Mouse (Mus musculus) Patski (cell line): ENCODE measurements around the gene Tbx19. TPM values are rescaled to one million over a fixed set of nuclear protein-coding genes. Genes with fewer than 3 reads are reported as not detected.

Source experiments
- ATAC-seq: fragments of 100-300 bp; one replicate; pipeline ENCODE4 v1.8.0; 2021
- CTCF ChIA-PET: fragments of 350-600 bp; sonication (Branson Sonifier 250); formaldehyde crosslinking; loops from one replicate; lab custom pipeline; 2022; ENCODE audit warnings: inconsistent platforms; lab: Charles Lee
- POLR2A ChIA-PET: fragments of 350-600 bp; sonication (Branson Sonifier 250); formaldehyde crosslinking; loops from one replicate; lab custom pipeline; 2022; ENCODE audit warnings: antibody characterized with exemption, inconsistent platforms; lab: Charles Lee
- DNase-seq: peaks from one replicate; pipeline ENCODE4 v3.0.0-alpha.2; 2011; ENCODE audit warnings: low read depth, low spot score
- H3K27me3 ChIP-seq: fragments of 371-371 bp; one replicate; pipeline ENCODE4 v1.5.1; 2021
- CTCF ChIP-seq: fragments of 100-300 bp; IDR thresholded peaks from one replicate; pipeline ENCODE4 v1.5.1; 2021
- in situ Hi-C: fragments of 300-500 bp; cut with MboI; formaldehyde crosslinking; loops from 3 replicates; pipeline ENCODE4 v1.11.1; 2018; ENCODE audit warnings: low pct_unique_long_range_greater_than_20kb, mixed read lengths
- polyA plus RNA-seq: library from polyadenylated mRNA; unstranded; gene quantifications from one replicate; pipeline ENCODE4 v1.2.3, GENCODE M21; 2021

Tbx19 gene
- polyA plus RNA-seq, 1 experiment from 2014 or later, result not detected

DNA sequence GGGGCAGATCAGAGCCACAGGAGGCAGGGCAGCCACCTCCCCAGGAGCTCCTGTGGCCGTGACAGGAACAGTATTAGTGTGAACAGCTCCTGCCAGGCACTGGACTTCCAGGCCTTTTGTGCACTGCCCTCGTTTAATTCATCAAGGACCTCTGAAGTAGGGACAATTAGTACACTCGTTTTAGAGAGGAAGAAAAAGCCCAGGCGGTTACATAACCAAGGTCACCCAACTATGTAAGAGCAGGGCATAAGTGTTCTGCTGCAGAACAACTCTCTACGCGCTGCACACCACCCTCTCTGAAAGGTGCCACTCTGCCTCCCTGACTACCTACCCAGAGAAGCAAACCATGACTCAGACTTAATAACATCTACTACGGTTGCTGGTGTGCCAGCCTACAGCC lies 24.5 kb upstream of the Tbx19 start:
- in situ Hi-C loops, result no loop called here
- no peak for DNase-seq
- no peak for TF ChIP-seq CTCF
- ATAC-seq, result no peak
- POLR2A ChIA-PET, result no interaction called here
- no peaks in the 10 kb centered on the region for H3K27me3 ChIP-seq
- CTCF ChIA-PET, result no interaction called here

DNA sequence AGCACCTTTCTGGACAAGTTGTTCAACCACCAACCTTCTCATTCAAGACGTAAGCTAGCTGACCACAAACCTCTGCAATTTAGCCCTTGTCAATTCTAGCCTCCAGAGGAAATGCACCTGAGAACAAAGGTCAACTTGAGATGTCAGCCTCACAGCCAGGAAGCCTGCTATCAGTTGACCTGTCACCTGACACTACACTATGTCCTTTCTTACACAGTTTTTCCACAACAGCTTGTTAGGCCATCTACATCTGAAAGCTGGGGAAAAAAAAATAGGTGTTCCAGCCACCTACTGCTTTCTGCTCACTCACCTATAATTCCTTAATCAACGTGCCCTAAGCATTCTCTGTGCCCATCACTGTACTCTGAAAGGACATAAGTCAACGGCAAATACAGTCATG lies 23.6 kb upstream of the Tbx19 start:
- in situ Hi-C loops, result no loop called here
- CTCF ChIA-PET, result no interaction called here
- no peak for DNase-seq
- no peak for TF ChIP-seq CTCF
- H3K27me3 ChIP-seq, result no peaks in the 10 kb centered on the region
- POLR2A ChIA-PET, result interaction anchor here (0.5 to 0.6 kb wide), 2 partner anchors 51 to 910 kb away, joined by 3 to 4 read pairs; no protein-coding TSS in a partner anchor
- no peak for ATAC-seq

DNA sequence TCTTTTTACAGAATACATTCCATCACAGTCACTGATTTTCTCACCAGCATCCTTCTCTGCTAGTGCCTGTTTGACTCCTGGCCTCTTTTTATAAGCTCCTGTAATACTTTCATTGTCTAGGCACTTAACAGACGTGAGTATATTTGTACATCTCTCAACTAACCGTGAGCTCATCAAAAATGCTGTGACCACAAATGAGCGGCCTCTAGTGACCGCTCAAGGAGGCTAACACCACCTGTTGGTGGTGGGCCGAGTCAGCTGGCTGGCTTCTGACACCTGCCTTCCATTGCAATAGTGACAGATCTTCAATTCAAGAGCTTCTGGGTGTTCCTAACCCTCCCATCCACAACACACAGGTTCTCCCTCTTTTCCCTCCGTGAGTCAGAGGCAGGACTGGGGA lies 22.8 kb upstream of the Tbx19 start:
- no peak for ATAC-seq

DNA sequence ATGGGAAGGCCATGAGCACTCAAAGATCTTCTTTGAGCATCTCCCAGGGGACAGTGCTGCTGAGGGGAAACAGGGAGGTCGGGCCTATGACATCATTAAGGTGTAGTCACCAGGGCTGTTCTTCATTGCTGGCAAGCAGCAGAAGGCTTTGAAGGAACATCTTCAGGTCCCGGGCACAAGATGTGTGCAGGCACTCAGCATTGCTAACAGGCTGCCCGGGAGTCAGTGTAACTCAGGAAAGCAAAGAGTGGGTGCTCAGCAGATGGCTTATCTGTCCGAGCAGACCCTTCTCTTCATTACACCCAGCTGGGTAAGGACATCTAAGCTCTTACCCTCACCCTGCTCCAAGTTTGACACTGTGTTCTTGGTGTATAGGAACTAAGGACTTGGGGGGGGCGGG lies 18.7 kb upstream of the Tbx19 start:
- TF ChIP-seq CTCF, result no peak
- DNase-seq (no peak), ATAC-seq (no peak)
- H3K27me3 ChIP-seq, result no peaks in the 10 kb centered on the region
- in situ Hi-C loops, result no loop called here
- CTCF ChIA-PET, result no interaction called here
- POLR2A ChIA-PET, result no interaction called here

More for the DNA sequence above, 22.8 kb upstream of the Tbx19 start:
- H3K27me3 ChIP-seq, result no peaks in the 10 kb centered on the region
- DNase-seq, result no peak
- TF ChIP-seq CTCF, result no peak
- POLR2A ChIA-PET, result no interaction called here
- in situ Hi-C loops, result no loop called here
- CTCF ChIA-PET, result no interaction called here

DNA sequence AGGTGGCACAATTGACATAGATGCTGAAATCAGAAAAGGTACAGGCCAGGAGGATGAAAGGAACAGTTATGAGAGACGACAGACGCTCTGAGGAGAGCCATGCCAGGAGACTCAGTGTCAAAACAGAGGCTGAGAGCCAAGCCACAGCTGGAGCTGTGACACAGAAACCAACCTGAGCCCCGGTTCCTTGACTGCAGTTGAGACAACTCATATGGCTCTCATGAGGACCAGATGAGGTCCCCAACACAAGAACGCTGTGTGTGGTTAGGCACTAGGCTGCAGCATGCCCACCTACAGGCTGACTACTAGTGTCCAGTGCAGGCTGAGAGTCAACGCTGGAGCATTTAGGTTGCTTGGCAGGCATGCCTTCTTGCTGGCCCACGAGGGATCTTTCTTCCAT lies 17.5 kb upstream of the Tbx19 start:
- no peaks in the 10 kb centered on the region for H3K27me3 ChIP-seq
- no peak for ATAC-seq
- in situ Hi-C loops, result no loop called here
- ChIA-PET POLR2A (no interaction called here), CTCF (no interaction called here)
- DNase-seq, result no peak
- TF ChIP-seq CTCF, result no peak

DNA sequence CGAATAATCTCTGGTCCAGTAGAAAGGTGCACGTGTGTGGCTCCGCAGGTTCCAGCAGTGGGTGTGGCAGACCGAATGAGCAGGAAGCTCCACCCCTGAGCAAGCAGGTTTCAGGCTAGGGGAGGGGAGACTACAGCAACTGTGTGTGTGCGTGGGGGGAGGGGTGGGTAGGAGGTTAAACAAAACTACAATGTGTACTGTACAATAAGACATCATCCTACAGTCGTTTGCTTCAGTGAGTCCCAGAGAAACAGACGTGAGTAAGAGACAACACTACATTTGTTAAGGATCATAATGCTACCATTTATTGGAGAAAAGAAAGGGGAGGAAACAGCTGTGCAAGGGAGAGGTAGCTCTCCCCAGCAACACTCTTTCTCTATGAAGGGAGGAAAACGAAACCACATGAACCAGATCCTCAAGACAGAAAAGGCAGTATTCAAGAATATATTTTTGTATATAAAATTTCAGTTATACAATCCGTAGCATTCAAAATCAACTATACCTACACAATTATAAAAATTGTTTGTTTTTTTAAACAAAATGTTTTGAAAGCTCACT lies 13.6 kb upstream of the Tbx19 start:
- ChIA-PET CTCF (no interaction called here), POLR2A (no interaction called here)
- TF ChIP-seq CTCF, result no peak
- ATAC-seq, result no peak
- no peak for DNase-seq
- no peaks in the 10 kb centered on the region for H3K27me3 ChIP-seq
- in situ Hi-C loops, result no loop called here

DNA sequence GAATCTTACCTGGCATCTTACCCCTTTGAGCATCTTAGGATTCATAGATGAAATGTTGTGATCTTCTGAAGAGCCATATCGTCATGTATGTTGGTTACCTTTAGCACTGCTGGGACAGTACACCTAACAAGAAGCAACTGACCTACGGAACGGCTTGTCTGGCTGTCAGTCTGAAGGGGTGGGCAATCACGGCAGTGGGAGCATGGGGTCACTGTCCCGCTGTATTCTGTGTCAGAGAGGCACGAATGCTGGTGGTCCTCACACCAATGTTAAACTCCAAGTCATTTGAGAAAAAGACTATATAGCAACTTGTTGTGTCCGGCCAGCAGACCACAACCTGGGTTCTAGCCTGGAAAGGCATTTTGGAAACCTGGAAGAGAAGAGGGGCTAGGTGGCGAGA lies 10.7 kb upstream of the Tbx19 start:
- in situ Hi-C loops, result no loop called here

DNA sequence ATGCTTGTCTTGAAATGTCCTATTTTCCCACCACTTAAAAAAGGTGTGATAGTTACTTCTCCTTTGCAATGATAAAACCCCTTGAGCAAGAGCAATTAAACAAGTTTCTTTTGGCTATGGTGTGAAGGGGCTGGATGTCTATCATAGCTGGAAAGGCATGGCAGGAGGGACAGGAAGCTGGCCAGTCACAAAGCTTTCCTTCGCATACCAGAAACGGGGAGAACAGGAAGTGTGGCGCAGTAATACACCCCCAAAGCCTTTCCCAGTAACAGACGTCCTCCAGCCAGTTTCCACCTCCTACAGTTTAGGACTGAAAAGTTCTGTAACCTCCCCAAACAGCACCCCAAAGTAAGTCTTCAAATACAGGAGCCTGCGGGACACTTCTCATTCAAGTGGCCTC lies 9.6 kb upstream of the Tbx19 start:
- DNase-seq (no peak), ATAC-seq (no peak)
- TF ChIP-seq CTCF, result no peak
- peaks cover 22% of the 10 kb centered on the region for H3K27me3 ChIP-seq
- ChIA-PET CTCF (no interaction called here), POLR2A (no interaction called here)
- in situ Hi-C loops, result no loop called here

More for the DNA sequence above, 10.7 kb upstream of the Tbx19 start:
- ChIA-PET CTCF (no interaction called here), POLR2A (no interaction called here)
- H3K27me3 ChIP-seq, result peaks cover 12% of the 10 kb centered on the region
- DNase-seq, result no peak
- no peak for TF ChIP-seq CTCF
- no peak for ATAC-seq

DNA sequence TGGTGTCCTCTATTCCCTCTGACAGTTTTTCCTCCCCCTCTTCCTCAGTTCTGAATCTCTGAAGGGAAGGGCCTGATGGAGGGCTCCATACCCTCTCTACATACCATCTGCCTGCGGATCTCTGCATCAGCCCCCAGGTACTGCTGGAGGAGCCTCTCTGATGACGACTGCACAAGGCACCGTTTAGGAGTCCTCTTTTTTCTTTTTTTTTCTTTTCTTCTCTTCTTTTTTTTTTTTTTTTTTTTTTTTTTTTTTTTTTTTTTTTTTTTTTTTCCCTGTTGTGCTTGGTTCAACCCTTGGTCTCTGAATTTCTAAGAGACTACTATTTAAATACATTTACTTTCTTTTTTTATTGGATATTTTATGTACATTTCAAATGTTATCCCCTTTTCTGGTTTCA lies 8.9 kb upstream of the Tbx19 start:
- no peak for DNase-seq
- in situ Hi-C loops, result no loop called here
- ATAC-seq, result no peak
- H3K27me3 ChIP-seq, result peaks cover 27% of the 10 kb centered on the region
- CTCF ChIA-PET, result no interaction called here
- no peak for TF ChIP-seq CTCF
- POLR2A ChIA-PET, result no interaction called here

DNA sequence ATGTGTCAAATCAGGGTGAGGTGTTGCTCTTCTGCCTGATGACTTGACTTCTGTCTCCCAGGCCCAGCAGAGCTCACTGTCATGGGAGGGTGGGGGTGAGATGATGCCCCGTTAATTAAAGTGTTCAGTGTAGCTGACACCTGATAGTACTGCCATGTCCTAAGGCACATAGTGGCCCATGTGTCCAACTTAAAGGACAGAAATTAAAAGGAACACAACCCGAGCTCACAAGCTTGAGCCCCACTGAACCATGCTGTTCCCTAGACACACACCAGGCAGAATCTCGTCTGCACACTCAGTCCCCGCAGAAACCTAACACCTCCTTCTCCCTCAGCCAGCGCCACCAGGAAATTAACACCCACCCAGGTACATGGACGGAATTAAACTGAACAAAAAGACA lies 4.3 kb upstream of the Tbx19 start:
- DNase-seq, result no peak
- in situ Hi-C loops, result no loop called here
- POLR2A ChIA-PET, result no interaction called here
- CTCF ChIA-PET, result no interaction called here
- no peak for ATAC-seq
- TF ChIP-seq CTCF, result no peak
- peaks cover 58% of the 10 kb centered on the region for H3K27me3 ChIP-seq

DNA sequence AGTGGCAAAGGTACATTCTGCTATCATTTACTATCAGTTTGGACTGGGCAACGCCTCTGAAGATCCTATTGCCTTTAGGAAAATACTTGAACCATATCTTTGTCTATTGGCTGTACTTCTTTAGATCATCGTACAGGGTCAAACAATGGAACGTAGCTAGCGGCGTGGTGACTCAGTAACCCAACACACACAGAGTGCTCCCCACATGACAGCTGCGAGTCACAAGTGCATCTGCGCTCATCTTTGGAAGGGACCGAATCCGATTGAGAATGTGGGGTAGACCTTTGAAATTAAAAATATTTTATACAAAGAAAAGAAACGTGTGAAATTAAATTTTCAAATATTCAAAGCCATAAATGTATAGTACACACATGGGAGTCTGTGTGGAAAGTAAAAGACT lies 1.7 kb downstream of the Tbx19 start:
- in situ Hi-C loops, result no loop called here
- ChIA-PET CTCF (no interaction called here), POLR2A (no interaction called here)
- TF ChIP-seq CTCF, result no peak
- ATAC-seq (no peak), DNase-seq (no peak)
- H3K27me3 ChIP-seq, result peaks cover 33% of the 10 kb centered on the region

DNA sequence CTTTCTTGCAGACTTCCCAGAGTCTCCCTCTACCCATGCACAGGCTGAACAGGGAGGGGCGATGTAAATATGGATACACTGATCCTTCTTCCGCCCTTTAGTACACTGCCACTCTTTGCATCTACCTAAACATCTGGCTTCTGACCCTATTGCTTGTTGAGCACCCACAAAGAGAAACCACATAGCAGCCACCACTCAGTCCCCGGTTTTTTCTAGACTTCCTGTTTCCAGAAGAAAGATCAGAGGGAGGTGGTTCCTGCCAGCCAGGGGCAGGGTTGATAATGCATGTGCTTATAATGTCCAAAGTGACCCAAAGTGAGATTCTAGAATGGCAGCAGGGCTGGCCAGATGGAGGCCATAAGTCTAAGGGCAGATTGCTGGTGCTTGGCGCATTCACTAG lies 6.4 kb downstream of the Tbx19 start:
- TF ChIP-seq CTCF, result no peak
- ChIA-PET POLR2A (no interaction called here), CTCF (no interaction called here)
- H3K27me3 ChIP-seq, result peaks cover 28% of the 10 kb centered on the region
- DNase-seq (no peak), ATAC-seq (no peak)
- in situ Hi-C loops, result no loop called here
